Comparison of ENCODE assay signal across 18 mouse cellular contexts in genomic region chr13:11927727-11928126, GRCm38 (mm10).
DNase-seq lines count a peak whose midpoint lies in the region; ATAC-seq and TF ChIP-seq lines count a peak whose summit lies in the region.
"Had no signal": no experiment of that assay in that cellular context is flagged by ENCODE, and none has a peak within 500 bp of the region (broad histone marks: within the 10 kb centered on the region; RNA-seq: fewer than 3 reads in every experiment).

No protein-coding gene starts in this region.

- no peaks in the 10 kb centered on the region; the same call in 1 of the 2 replicates for H3K79me2 ChIP-seq in heart, adult 2 months (replicated peaks; ENCODE audit: control insufficient read depth, insufficient read depth, low read length)

- TF ChIP-seq POLR2A in heart, adult 2 months (IDR thresholded peaks at IDR 0.05; ENCODE audit: insufficient read depth, low read depth, low read length), result no peak
- no peak for TF ChIP-seq POLR2A in brain, embryonic 14.5 days (IDR thresholded peaks at IDR 0.05; ENCODE audit: borderline replicate concordance, extremely low read depth, insufficient read depth, insufficient read length, poor library complexity, severe bottlenecking)

- no peak overlapping the region for H3K4me3 ChIP-seq in heart, adult 2 months
- H3K4me3 ChIP-seq in lung, embryonic 14.5 days (ENCODE audit: low read depth, low read length), result no peak overlapping the region
- H3K4me3 ChIP-seq in hindbrain, postnatal 0 days (ENCODE audit: low read length), result no peak overlapping the region
- H3K4me3 ChIP-seq: forebrain, embryonic 13.5 days; heart, embryonic 12.5 days; hindbrain, embryonic 15.5 days; megakaryocyte, embryonic 14.5 days; neural tube, embryonic 12.5 days; stomach, embryonic 15.5 days had no signal

- 65% methylated on average over 4 of the region's 4 CpGs for WGBS in heart, adult 2 months
- WGBS in lung, embryonic 14.5 days, result 86% methylated on average over 4 of the region's 4 CpGs
- 86% methylated on average over 4 of the region's 4 CpGs for WGBS in hindbrain, postnatal 0 days

- H3K27ac ChIP-seq in heart, adult 2 months, result peak overlapping the region; percentile 15; the same call in 1 of the 2 replicates
- no peak overlapping the region for H3K27ac ChIP-seq in lung, embryonic 14.5 days (ENCODE audit: low read depth)
- no peak overlapping the region for H3K27ac ChIP-seq in hindbrain, postnatal 0 days
- H3K27ac ChIP-seq: forebrain, embryonic 13.5 days; hindbrain, embryonic 15.5 days; neural tube, embryonic 12.5 days; stomach, embryonic 15.5 days had no signal

- H3K4me2 ChIP-seq in lung, embryonic 14.5 days, result no peak overlapping the region
- no peak overlapping the region for H3K4me2 ChIP-seq in hindbrain, postnatal 0 days (ENCODE audit: low read depth, low read length)
- H3K4me2 ChIP-seq: forebrain, embryonic 13.5 days; heart, embryonic 12.5 days; hindbrain, embryonic 15.5 days; neural tube, embryonic 12.5 days; stomach, embryonic 15.5 days had no signal

- no peak overlapping the region for H3K9ac ChIP-seq in heart, adult 2 months (ENCODE audit: low read depth, low read length)
- no peak overlapping the region for H3K9ac ChIP-seq in lung, embryonic 14.5 days
- H3K9ac ChIP-seq in hindbrain, postnatal 0 days (replicated peaks; ENCODE audit: low read length), result no peak overlapping the region
- H3K9ac ChIP-seq: forebrain, embryonic 13.5 days; heart, embryonic 12.5 days; hindbrain, embryonic 15.5 days; neural tube, embryonic 12.5 days; stomach, embryonic 15.5 days had no signal

- TF ChIP-seq EP300 in heart, adult 2 months (IDR thresholded peaks at IDR 0.05; ENCODE audit: insufficient read depth, low read depth, low read length), result no peak

- peak; percentile 56 for TF ChIP-seq CTCF in heart, adult 2 months (IDR thresholded peaks at IDR 0.05)
- TF ChIP-seq CTCF in lung, embryonic 14.5 days (IDR thresholded peaks at IDR 0.05; ENCODE audit: low read depth), result peak; percentile 9; the same call in 1 of the 2 replicates
- TF ChIP-seq CTCF in brain, embryonic 14.5 days (IDR thresholded peaks at IDR 0.05; ENCODE audit: borderline replicate concordance, extremely low read depth, insufficient read depth, insufficient read length), result peak; percentile 15; the same call in 1 of the 2 replicates
- no peak for TF ChIP-seq CTCF in hindbrain, postnatal 0 days (IDR thresholded peaks at IDR 0.05; ENCODE audit: low read depth)

- no peaks in the 10 kb centered on the region for H3K9me3 ChIP-seq in lung, embryonic 14.5 days (ENCODE audit: low read depth, low read length)
- H3K9me3 ChIP-seq in hindbrain, postnatal 0 days (ENCODE audit: low read length), result no peaks in the 10 kb centered on the region
- H3K9me3 ChIP-seq: forebrain, embryonic 13.5 days; heart, embryonic 12.5 days; hindbrain, embryonic 15.5 days; megakaryocyte, embryonic 14.5 days; neural tube, embryonic 12.5 days; stomach, embryonic 15.5 days had no signal

- no peak for DNase-seq in heart, adult 2 months
- no peak for DNase-seq in heart, adult 11 months
- no peak for DNase-seq in lung, embryonic 14.5 days
- no peak for DNase-seq in lung, postnatal 14 days
- DNase-seq in ES-CJ7 (ENCODE audit: low read depth, low spot score), result peak; percentile 87
- no peak for DNase-seq in brain, embryonic 14.5 days (ENCODE audit: low read depth)
- DNase-seq in hindbrain, postnatal 0 days (ENCODE audit: low spot score), result no peak
- DNase-seq: adrenal gland, postnatal 25 days; kidney, adult 8-10 months; kidney, postnatal 4 days; thymus, postnatal 14 days had no signal

- intact Hi-C loops in heart, adult 2 months (cut with DNase I), result no loop called here

- ATAC-seq in lung, embryonic 14.5 days (ENCODE audit: insufficient read depth), result no peak
- no peak for ATAC-seq in hindbrain, postnatal 0 days
- ATAC-seq: activated CD4-positive, CD25-positive, alpha-beta regulatory T cell, adult 4 months; forebrain, embryonic 13.5 days had no signal

- no peaks in the 10 kb centered on the region for H3K27me3 ChIP-seq in heart, adult 2 months (ENCODE audit: control insufficient read depth, insufficient read depth, low read length)
- H3K27me3 ChIP-seq in lung, embryonic 14.5 days (ENCODE audit: insufficient read depth, low read length), result no peaks in the 10 kb centered on the region
- H3K27me3 ChIP-seq in hindbrain, postnatal 0 days (ENCODE audit: insufficient read depth, low read length), result no peaks in the 10 kb centered on the region
- H3K27me3 ChIP-seq: forebrain, embryonic 13.5 days; heart, embryonic 12.5 days; hindbrain, embryonic 15.5 days; megakaryocyte, embryonic 14.5 days; neural tube, embryonic 12.5 days; stomach, embryonic 15.5 days had no signal

- peaks cover 23% of the 10 kb centered on the region for H3K36me3 ChIP-seq in heart, adult 2 months (ENCODE audit: control insufficient read depth, insufficient read depth, low read length)
- H3K36me3 ChIP-seq in lung, embryonic 14.5 days (ENCODE audit: insufficient read depth), result no peaks in the 10 kb centered on the region
- no peaks in the 10 kb centered on the region for H3K36me3 ChIP-seq in hindbrain, postnatal 0 days (ENCODE audit: insufficient read depth, low read length)
- H3K36me3 ChIP-seq: heart, embryonic 12.5 days; hindbrain, embryonic 15.5 days; neural tube, embryonic 12.5 days; stomach, embryonic 15.5 days had no signal

- H3K4me1 ChIP-seq in heart, adult 2 months (ENCODE audit: control insufficient read depth, insufficient read depth, low read length), result peaks cover 6% of the 10 kb centered on the region; the same call in 1 of the 2 replicates
- no peaks in the 10 kb centered on the region for H3K4me1 ChIP-seq in lung, embryonic 14.5 days (ENCODE audit: insufficient read depth)
- H3K4me1 ChIP-seq in hindbrain, postnatal 0 days (ENCODE audit: insufficient read depth, low read length), result no peaks in the 10 kb centered on the region
- H3K4me1 ChIP-seq: forebrain, embryonic 13.5 days; hindbrain, embryonic 15.5 days; megakaryocyte, embryonic 14.5 days; neural tube, embryonic 12.5 days; stomach, embryonic 15.5 days had no signal
